Mouse (Mus musculus) small intestine, adult 2 months (tissue): ENCODE results near the gene Iqub.

Experiments used
- CTCF ChIP-seq: fragments of 200-500 bp; IDR thresholded peaks from 2 replicates; pipeline ENCODE4 v1.5.1; 2012; ENCODE audit warnings: low read depth, mild to moderate bottlenecking, control low read depth, inconsistent platforms, low read length, moderate library complexity, mixed read lengths; ENCODE audit not compliant: insufficient replicate concordance, insufficient read length; ENCODE audit errors: extremely low read depth
- POLR2A ChIP-seq: fragments of 200-500 bp; IDR thresholded peaks from 2 replicates; pipeline ENCODE4 v1.6.1; 2012; ENCODE audit warnings: low read depth, mild to moderate bottlenecking, control low read depth, inconsistent platforms, low read length, moderate library complexity

- TF ChIP-seq CTCF = no peak
- TF ChIP-seq POLR2A = no peak
These were observed at the start of gene Iqub for GRCm38 (mm10) chr6:24514552-24515284.
